Mouse (Mus musculus): ENCODE measurements around the gene Celf1.

Celf1 gene

DNA sequence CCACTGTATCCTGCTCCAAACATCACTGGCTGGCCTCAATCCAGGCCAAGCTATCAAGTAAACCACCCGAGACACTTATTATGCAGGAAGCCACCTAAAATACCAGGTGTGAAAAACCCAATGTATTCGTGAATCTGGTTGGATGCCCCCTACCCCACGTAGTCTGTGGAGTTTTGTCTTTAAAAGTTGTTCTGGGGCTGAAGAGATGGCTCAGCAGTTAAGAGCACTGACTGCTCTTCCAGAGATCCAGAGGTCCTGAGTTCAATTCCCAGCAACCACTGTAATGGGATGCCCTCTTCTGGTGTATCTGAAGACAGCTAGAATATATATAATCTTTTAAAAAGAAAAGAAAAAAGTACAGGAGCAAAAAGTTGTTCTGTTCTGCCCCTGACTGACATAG lies 1.8 kb upstream of the Celf1 start:
- intact Hi-C loops (cut with DNase I): no loop called here

- intact Hi-C loops (cut with DNase I): loop anchor here (10.0 kb wide), 1 partner anchor 125 kb away; no protein-coding TSS in a partner anchor
Measured at GRCm38 (mm10) chr2:90939750-90940149, 432 bp upstream of the Celf1 start.

DNA sequence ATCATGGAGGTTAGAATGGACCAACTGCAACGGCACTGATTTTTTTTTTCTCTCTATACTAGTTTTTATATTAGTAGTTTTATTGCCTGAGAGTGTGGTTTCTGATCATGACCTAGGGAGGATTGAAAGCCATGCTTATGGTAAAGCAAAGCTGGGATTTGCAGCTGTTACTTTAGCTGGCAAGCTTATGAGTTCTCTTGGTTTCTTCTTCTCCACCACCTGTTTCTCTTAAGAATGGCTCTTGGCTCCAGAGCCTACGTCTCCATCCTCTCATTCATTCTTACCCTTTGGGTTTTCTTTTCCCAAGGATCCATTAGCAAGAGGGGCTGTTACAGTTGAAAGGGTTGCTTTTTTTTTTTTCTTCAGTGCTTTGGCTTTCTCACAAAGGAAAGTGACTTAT lies 1.6 kb downstream of the Celf1 start:
- intact Hi-C loops (cut with DNase I): loop anchor here (10.0 kb wide), 1 partner anchor 123 kb away; no protein-coding TSS in a partner anchor

- intact Hi-C loops (cut with DNase I): no loop called here
Measured at GRCm38 (mm10) chr2:90950149-90950548, 10.0 kb downstream of the Celf1 start.

GRCm38 (mm10) chr2:90950582-90951194 lies 10.5 kb downstream of the Celf1 start:
- intact Hi-C loops (cut with DNase I): no loop called here

GRCm38 (mm10) chr2:90953461-90953860 lies 13.3 kb downstream of the Celf1 start:
- intact Hi-C loops (cut with DNase I): no loop called here

DNA sequence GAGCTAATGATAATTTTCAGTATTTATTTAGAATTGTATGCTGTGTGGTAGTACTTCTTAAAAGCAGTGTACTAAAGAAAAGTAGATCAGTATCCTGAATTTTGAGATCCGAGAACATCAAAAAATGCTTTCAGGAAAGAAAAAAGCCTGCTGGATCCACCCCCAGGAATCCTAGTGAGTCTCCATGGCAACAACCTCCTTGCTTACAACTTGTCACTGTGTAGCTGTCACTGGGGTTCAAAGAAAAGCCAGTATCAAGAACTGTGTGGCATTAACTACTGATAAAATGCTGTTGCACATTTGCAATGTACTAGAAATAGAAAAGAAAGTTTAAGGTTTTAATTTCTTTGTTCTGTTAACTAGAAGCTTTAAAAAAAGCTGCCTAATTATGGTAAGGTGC lies 15.9 kb downstream of the Celf1 start:
- intact Hi-C loops (cut with DNase I): no loop called here

GRCm38 (mm10) chr2:90958856-90959255 lies 18.7 kb downstream of the Celf1 start:
- intact Hi-C loops (cut with DNase I): no loop called here

- intact Hi-C loops (cut with DNase I): no loop called here
Measured at GRCm38 (mm10) chr2:90960012-90960411, 19.8 kb downstream of the Celf1 start.

- intact Hi-C loops (cut with DNase I): no loop called here
Measured at GRCm38 (mm10) chr2:90963304-90963703, 23.1 kb downstream of the Celf1 start.

- intact Hi-C loops (cut with DNase I): no loop called here
Measured at GRCm38 (mm10) chr2:90964811-90965465, 24.8 kb downstream of the Celf1 start.

DNA sequence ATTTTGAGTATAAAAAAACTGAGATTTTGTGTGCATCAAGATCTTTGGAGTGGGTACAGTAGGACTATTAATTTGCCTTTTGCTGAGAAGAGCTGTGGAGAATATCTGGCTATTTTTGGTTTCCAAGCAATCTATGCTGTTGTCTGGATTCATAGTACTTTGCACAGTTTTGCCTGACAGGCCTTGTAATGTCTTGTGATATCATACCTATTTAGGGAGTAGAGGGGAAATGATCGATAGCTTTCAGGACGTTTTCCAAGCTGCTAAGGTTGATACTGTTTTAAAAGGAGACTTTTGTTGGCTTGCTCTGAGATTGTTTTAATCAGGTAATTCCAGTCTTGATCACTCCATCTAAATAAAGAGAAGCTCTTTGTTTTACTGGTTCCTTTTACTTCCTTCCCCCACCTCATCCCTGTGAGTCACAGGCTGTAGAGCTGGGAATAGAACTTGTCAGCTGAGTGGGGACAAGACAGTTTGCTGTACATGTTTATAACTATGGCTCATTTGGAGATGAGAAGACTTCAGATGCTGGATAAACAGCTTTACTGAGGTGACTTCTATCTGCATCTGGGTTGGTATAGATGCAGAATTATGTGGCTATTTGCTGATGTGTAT lies 25.4 kb downstream of the Celf1 start:
- intact Hi-C loops (cut with DNase I): no loop called here

- intact Hi-C loops (cut with DNase I): no loop called here
Measured at GRCm38 (mm10) chr2:90970606-90971005, 30.4 kb downstream of the Celf1 start.

- intact Hi-C loops (cut with DNase I): no loop called here
Measured at GRCm38 (mm10) chr2:90974101-90974500, 33.9 kb downstream of the Celf1 start.

DNA sequence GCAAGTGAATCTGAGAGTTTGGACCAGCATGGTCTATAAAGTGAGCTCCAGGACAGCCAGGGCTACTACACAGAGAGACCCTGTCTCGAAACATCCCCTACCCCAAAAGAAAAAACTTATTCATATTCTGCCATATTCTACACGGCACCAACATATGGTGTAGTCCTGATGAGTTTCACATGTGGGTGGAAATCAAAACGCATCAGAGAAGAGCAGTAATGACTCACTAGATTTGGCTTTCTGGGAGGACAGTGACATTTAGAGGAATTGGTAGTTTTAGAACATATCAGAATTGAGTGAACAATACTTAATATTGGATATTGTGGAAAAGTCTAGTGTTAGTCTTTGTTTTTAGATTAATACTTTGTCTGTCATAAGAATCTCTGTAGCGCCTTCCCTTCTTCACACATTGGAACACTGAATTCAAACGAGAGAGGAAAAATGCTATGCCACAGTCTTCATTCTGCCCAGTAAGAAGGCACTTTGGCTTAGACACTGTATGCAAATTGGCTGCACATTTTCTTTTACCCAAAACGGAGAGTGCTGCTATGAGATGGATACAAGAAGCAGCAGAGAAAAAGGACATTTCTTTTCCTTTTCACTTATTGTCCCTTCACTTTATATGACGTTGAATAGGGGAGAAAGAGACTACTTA lies 35.1 kb downstream of the Celf1 start:
- intact Hi-C loops (cut with DNase I): no loop called here

GRCm38 (mm10) chr2:90976590-90976989 lies 36.4 kb downstream of the Celf1 start:
- intact Hi-C loops (cut with DNase I): no loop called here

DNA sequence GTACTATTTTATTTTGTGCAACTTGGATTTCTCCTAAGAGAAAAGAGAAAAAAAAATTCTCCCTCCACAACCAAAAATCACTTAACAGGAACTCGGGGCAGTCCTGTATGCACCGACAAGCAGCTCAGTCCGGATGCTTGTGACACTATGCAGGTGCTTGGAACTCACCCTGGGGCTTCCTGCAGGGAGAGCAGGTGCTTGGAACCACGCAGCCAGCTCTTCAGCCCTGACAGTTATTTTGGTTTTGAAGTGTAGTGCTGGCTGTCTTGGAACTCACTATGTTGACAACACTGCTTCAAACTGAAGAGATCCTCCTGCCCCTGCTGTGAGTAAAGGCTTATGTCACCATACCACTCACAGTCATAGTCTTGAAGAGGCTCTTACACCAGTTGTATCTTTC lies 37.1 kb downstream of the Celf1 start:
- intact Hi-C loops (cut with DNase I): no loop called here

GRCm38 (mm10) chr2:90986055-90986454 lies 45.9 kb downstream of the Celf1 start:
- intact Hi-C loops (cut with DNase I): no loop called here

DNA sequence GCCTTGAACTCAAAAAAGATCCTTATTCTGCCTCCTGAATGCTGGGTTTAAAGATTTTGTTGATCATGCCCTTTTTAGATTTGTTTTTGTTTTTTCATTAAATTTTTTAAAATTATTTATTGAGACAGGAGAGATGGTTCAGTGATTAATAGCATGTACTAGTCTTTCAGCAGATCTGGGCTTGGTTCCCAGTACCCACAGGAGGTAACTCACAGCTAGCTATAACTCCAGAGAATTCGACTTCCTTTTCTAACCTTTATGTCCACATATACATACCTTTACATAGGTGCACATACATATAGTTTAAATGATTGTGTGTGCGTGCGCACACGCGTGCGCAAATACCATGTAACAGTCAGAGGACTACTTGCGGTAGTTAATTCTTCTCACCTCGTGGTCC lies 68.4 kb downstream of the Celf1 start:
- intact Hi-C loops (cut with DNase I): no loop called here

GRCm38 (mm10) chr2:91013881-91014280 lies 73.7 kb downstream of the Celf1 start:
- intact Hi-C loops (cut with DNase I): no loop called here

DNA sequence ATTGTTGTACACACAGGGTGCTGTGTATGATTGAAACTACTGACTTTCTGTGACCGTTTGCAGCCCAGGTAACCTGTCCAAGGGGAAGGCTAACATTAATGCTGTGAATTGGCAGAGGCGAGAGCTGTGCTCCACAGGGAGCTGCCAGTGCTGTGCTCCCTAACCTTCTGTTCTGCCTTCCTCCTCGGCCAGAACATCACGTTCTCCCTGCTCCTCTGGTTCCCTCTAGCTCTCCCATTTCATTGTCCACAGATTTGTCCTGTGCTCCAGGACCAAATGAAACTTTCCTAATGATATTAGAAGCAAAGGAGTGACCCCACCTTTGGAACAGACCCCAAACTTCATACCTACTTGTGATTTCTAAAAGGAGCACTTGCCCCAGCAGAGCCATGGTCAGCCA lies 75.2 kb downstream of the Celf1 start:
- intact Hi-C loops (cut with DNase I): no loop called here

GRCm38 (mm10) chr2:91018061-91018788 lies 78.0 kb downstream of the Celf1 start:
- intact Hi-C loops (cut with DNase I): no loop called here

Data from adrenal gland (tissue).